Mouse (Mus musculus): ENCODE results near the gene Cers1. TPM values are rescaled to one million over a fixed set of nuclear protein-coding genes. Genes with fewer than 3 reads are reported as not detected.

The Cers1 gene
- total and polyA plus RNA-seq, 3 experiments = 0.38 TPM; not detected in 2

DNA sequence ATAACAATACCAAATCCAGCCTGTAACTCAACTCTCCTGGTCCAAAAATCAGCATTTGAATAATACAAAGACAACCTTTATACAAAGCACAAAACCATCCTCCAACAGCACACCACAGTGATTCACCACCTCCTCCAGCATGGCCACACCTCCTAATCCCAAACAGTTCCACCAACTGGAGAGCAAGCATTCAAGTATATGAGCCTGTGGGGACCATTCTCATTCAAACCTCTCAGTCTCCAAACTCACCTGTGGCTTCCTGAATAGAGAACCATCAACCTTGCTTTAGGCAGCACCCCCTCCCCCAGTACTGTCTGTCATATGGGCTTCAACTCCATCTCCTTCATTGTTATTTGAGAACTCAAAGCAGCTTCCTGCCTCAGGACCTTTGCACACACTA lies 41.2 kb upstream of the Cers1 start:
- no peak overlapping the region for H3K4me3 ChIP-seq (ENCODE audit: low read depth, low read length)
- TF ChIP-seq TAL1 (conservative IDR thresholded peaks at IDR 0.05; ENCODE audit: low read depth, low read length) = no peak
- TF ChIP-seq CTCF (IDR thresholded peaks at IDR 0.05; ENCODE audit: low read depth, low read length) = no peak
- peaks cover 32% of the 10 kb centered on the region for H3K27me3 ChIP-seq (ENCODE audit: insufficient read depth, low read length)
- no peaks in the 10 kb centered on the region for H3K36me3 ChIP-seq (replicated peaks)
- peaks cover 41% of the 10 kb centered on the region for H3K4me1 ChIP-seq (ENCODE audit: insufficient read depth, low read depth, low read length)
- H3K9me3 ChIP-seq (replicated peaks) = no peaks in the 10 kb centered on the region
- no peak for ATAC-seq (ENCODE audit: extremely low read depth, insufficient number of reproducible peaks, low FRiP score, poor library complexity, severe bottlenecking)
- DNase-seq (ENCODE audit: low spot score) = no peak

DNA sequence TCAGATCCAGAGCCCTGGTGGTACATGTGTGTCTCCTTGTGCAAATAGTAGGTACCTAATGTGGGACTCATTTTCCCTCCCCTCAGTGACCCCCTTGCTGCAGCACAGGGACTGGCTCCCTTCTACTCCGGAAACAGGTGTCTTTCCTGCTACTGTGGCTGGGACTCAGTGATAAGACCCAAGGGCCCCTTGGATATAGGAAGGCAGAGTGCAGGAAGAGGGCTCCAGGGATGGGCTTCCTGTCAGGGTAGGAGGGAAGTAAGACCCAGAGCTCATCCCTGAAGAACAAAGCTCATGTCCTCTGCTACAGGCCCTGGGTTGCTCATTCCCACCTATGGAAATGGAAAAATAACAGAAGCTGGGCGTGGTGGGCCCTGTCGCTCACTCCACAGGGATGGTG lies 39.1 kb upstream of the Cers1 start:
- TF ChIP-seq CTCF (IDR thresholded peaks at IDR 0.05; ENCODE audit: low read depth, low read length) (no peak), GATA1 (IDR thresholded peaks at IDR 0.05; ENCODE audit: borderline replicate concordance, low read length) (no peak), GATA2 (IDR thresholded peaks at IDR 0.05; ENCODE audit: borderline replicate concordance, low read depth, low read length) (no peak), POLR2AphosphoS5 (IDR thresholded peaks at IDR 0.05; ENCODE audit: insufficient replicate concordance, low read depth, low read length) (no peak), TAL1 (conservative IDR thresholded peaks at IDR 0.05; ENCODE audit: low read depth, low read length) (no peak; the same call in 1 of the 2 replicates)
- peaks cover 50% of the 10 kb centered on the region for H3K27me3 ChIP-seq (ENCODE audit: insufficient read depth, low read length)
- no peak overlapping the region for H3K4me3 ChIP-seq (ENCODE audit: low read depth, low read length)
- DNase-seq (ENCODE audit: low spot score) (no peak), ATAC-seq (ENCODE audit: extremely low read depth, insufficient number of reproducible peaks, low FRiP score, poor library complexity, severe bottlenecking) (no peak)
- H3K36me3 ChIP-seq (replicated peaks) = no peaks in the 10 kb centered on the region
- no peaks in the 10 kb centered on the region for H3K9me3 ChIP-seq (replicated peaks)
- H3K4me1 ChIP-seq (ENCODE audit: insufficient read depth, low read depth, low read length) = peaks cover 40% of the 10 kb centered on the region

DNA sequence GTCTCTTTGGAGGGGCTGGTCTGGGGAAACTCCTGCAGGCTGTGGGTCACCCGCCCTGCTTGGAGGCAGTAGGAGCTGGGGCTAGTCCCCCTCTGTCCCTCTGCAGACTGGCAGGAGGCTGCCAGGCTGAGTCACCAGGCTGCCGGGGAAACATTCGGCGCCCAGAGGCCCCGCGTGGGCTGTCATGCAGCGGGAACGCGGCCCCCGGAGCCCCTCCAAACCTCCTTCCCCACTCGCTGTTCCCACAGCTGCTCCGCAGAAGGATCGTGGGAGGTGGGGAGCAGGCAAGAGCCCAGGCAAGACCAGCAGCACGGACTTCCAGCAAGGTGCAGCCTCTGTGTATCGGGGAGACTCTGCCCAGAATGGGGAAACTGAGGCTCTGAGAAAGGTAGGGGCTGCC lies 37.4 kb upstream of the Cers1 start:
- ATAC-seq (ENCODE audit: extremely low read depth, insufficient number of reproducible peaks, low FRiP score, poor library complexity, severe bottlenecking) (no peak), DNase-seq (ENCODE audit: low spot score) (no peak)

DNA sequence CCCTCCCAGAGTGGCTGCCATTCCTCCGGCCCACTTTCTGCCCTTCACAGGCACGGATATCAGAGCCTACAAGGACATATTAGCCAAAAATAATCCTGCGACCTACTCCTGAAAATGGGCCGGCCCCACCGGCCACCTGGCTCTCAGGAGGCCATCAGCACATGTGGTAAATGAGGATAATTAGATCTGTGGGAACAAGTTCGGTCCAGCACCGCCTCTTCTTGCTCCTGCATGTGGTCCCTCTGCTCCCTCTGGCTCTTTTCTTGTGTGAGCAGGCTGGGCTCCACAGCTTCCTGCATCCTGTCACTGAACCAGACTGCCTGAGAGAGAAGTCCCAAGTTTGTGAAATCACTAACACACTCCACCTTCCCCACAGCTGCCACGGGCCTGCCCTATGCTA lies 36.3 kb upstream of the Cers1 start:
- Histone ChIP-seq H3K27me3 (ENCODE audit: insufficient read depth, low read length) (peaks cover 72% of the 10 kb centered on the region), H3K9me3 (replicated peaks) (no peaks in the 10 kb centered on the region), H3K4me3 (ENCODE audit: low read depth, low read length) (no peak overlapping the region), H3K4me1 (ENCODE audit: insufficient read depth, low read depth, low read length) (peaks cover 40% of the 10 kb centered on the region), H3K36me3 (replicated peaks) (no peaks in the 10 kb centered on the region)
- ATAC-seq (ENCODE audit: extremely low read depth, insufficient number of reproducible peaks, low FRiP score, poor library complexity, severe bottlenecking) = no peak
- TF ChIP-seq CTCF (IDR thresholded peaks at IDR 0.05; ENCODE audit: low read depth, low read length) = no peak
- no peak for TF ChIP-seq TAL1 (conservative IDR thresholded peaks at IDR 0.05; ENCODE audit: low read depth, low read length)
- TF ChIP-seq POLR2AphosphoS5 (IDR thresholded peaks at IDR 0.05; ENCODE audit: insufficient replicate concordance, low read depth, low read length) = no peak
- no peak for TF ChIP-seq GATA1 (IDR thresholded peaks at IDR 0.05; ENCODE audit: borderline replicate concordance, low read length)
- TF ChIP-seq GATA2 (IDR thresholded peaks at IDR 0.05; ENCODE audit: borderline replicate concordance, low read depth, low read length) = no peak
- no peak for DNase-seq (ENCODE audit: low spot score)

More for the DNA sequence above, 37.4 kb upstream of the Cers1 start:
- H3K27me3 ChIP-seq (ENCODE audit: insufficient read depth, low read length) = peaks cover 63% of the 10 kb centered on the region
- no peak for TF ChIP-seq POLR2AphosphoS5 (IDR thresholded peaks at IDR 0.05; ENCODE audit: insufficient replicate concordance, low read depth, low read length)
- TF ChIP-seq GATA1 (IDR thresholded peaks at IDR 0.05; ENCODE audit: borderline replicate concordance, low read length) = no peak
- TF ChIP-seq TAL1 (conservative IDR thresholded peaks at IDR 0.05; ENCODE audit: low read depth, low read length) = no peak
- no peak for TF ChIP-seq CTCF (IDR thresholded peaks at IDR 0.05; ENCODE audit: low read depth, low read length)
- TF ChIP-seq GATA2 (IDR thresholded peaks at IDR 0.05; ENCODE audit: borderline replicate concordance, low read depth, low read length) = no peak
- H3K36me3 ChIP-seq (replicated peaks) = no peaks in the 10 kb centered on the region
- no peaks in the 10 kb centered on the region for H3K9me3 ChIP-seq (replicated peaks)
- no peak overlapping the region for H3K4me3 ChIP-seq (ENCODE audit: low read depth, low read length)
- peaks cover 36% of the 10 kb centered on the region for H3K4me1 ChIP-seq (ENCODE audit: insufficient read depth, low read depth, low read length)

DNA sequence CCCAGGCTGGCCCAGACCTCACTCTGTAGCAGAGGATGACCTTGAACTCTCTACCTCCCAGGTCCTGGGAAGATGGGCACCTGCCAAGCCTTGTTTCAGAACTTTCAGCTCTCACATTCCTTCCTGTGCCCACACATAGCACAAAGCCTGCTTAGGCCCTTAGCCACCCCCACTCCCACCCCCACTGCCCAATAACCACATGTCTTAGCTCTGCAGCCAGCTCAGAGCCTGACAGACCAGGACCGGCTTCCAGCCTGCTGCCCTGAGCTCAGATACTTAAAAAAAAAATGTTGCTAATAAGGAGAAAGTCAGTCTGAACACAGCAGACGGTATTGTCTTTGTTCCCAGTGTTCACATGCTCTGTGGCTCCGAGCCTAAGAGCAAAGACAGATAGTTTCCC lies 34.6 kb upstream of the Cers1 start:
- ATAC-seq (ENCODE audit: extremely low read depth, insufficient number of reproducible peaks, low FRiP score, poor library complexity, severe bottlenecking) (no peak), DNase-seq (ENCODE audit: low spot score) (no peak)
- Histone ChIP-seq H3K9me3 (replicated peaks) (no peaks in the 10 kb centered on the region), H3K4me1 (ENCODE audit: insufficient read depth, low read depth, low read length) (peaks cover 43% of the 10 kb centered on the region), H3K4me3 (ENCODE audit: low read depth, low read length) (no peak overlapping the region), H3K27me3 (ENCODE audit: insufficient read depth, low read length) (peaks cover 84% of the 10 kb centered on the region), H3K36me3 (replicated peaks) (peaks cover 11% of the 10 kb centered on the region)
- TF ChIP-seq GATA1 (IDR thresholded peaks at IDR 0.05; ENCODE audit: borderline replicate concordance, low read length) = no peak
- TF ChIP-seq CTCF (IDR thresholded peaks at IDR 0.05; ENCODE audit: low read depth, low read length) = no peak
- TF ChIP-seq TAL1 (conservative IDR thresholded peaks at IDR 0.05; ENCODE audit: low read depth, low read length) = no peak
- no peak for TF ChIP-seq GATA2 (IDR thresholded peaks at IDR 0.05; ENCODE audit: borderline replicate concordance, low read depth, low read length)
- TF ChIP-seq POLR2AphosphoS5 (IDR thresholded peaks at IDR 0.05; ENCODE audit: insufficient replicate concordance, low read depth, low read length) = no peak

DNA sequence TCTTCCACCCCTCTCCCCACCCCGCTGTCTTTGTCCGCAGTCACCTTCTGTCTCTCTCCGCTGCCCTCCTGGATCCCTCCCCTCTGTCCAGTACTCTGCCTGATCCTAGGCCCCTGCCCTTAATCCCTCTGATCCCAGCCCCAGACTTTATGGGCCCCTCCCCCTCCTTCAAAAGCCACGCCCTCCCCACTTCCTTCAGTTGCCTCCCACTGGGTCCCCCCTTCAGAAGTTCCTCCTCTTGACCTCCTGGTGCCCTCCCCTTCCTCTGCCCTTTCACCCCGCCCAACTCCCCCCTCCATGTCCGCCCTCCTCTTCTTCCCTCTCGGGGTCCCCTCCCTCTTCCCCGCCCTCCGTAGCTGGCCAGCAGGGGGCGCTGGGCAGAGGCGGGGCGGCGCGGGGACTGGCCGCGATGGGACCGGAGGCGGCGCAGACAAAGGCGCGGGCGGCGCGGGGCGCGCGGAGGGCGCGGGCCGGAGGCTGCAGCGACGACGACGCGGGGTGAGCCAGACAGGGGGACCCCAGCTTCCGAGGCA lies 32.9 kb upstream of the Cers1 start, which contains the start of gene Homer3:
Homer3 (plus strand) TSS at position 225 of the 533 bp plus-strand sequence.
- Histone ChIP-seq H3K4me1 (ENCODE audit: insufficient read depth, low read depth, low read length) (peaks cover 28% of the 10 kb centered on the region), H3K36me3 (replicated peaks) (peaks cover 14% of the 10 kb centered on the region), H3K9me3 (replicated peaks) (peaks cover 2% of the 10 kb centered on the region; the same call in 1 of the 2 replicates), H3K27me3 (ENCODE audit: insufficient read depth, low read length) (peaks cover 70% of the 10 kb centered on the region), H3K4me3 (ENCODE audit: low read depth, low read length) (peak within 1 kb of the TSS; percentile 73)
- DNase-seq (ENCODE audit: low spot score) = peak; percentile 93
- ATAC-seq (ENCODE audit: extremely low read depth, insufficient number of reproducible peaks, low FRiP score, poor library complexity, severe bottlenecking) = peak; percentile 88
- TF ChIP-seq CTCF (IDR thresholded peaks at IDR 0.05; ENCODE audit: low read depth, low read length) = peak; percentile 9; the same call in 1 of the 2 replicates
- TF ChIP-seq GATA2 (IDR thresholded peaks at IDR 0.05; ENCODE audit: borderline replicate concordance, low read depth, low read length) = no peak

Measured in G1E (cell line).